Mouse (Mus musculus) liver, adult (tissue): Measurements from ENCODE around the gene Ptch2.

Source experiments
- GATA4 ChIP-seq: IDR thresholded peaks from 2 replicates; pipeline ENCODE4 v1.6.1; 2014; ENCODE audit warnings: mild to moderate bottlenecking, low read length; ENCODE audit not compliant: insufficient replicate concordance

Ptch2 gene

GRCm38 (mm10) chr4:117094626-117095361, 1.1 kb upstream of the Ptch2 start:
- TF ChIP-seq GATA4 = no peak

- peak; percentile 50; the same call in 1 of the 2 replicates for TF ChIP-seq GATA4
Observed at GRCm38 (mm10) chr4:117096666-117097065, 791 bp downstream of the Ptch2 start.

- TF ChIP-seq GATA4 = no peak
Observed at GRCm38 (mm10) chr4:117097969-117098763, 2.3 kb downstream of the Ptch2 start.

GRCm38 (mm10) chr4:117098764-117099036, 2.8 kb downstream of the Ptch2 start:
- no peak for TF ChIP-seq GATA4

GRCm38 (mm10) chr4:117100036-117100435, 4.2 kb downstream of the Ptch2 start:
- no peak for TF ChIP-seq GATA4

GRCm38 (mm10) chr4:117101218-117101617, 5.3 kb downstream of the Ptch2 start:
- TF ChIP-seq GATA4 = no peak

GRCm38 (mm10) chr4:117104672-117105071, 8.8 kb downstream of the Ptch2 start:
- TF ChIP-seq GATA4 = no peak

GRCm38 (mm10) chr4:117105127-117105526, 9.3 kb downstream of the Ptch2 start:
- TF ChIP-seq GATA4 = no peak

- no peak for TF ChIP-seq GATA4
Observed at GRCm38 (mm10) chr4:117107813-117108523, 12.1 kb downstream of the Ptch2 start.

- no peak for TF ChIP-seq GATA4
Observed at GRCm38 (mm10) chr4:117108524-117108849, 12.6 kb downstream of the Ptch2 start.

- no peak for TF ChIP-seq GATA4
Observed at GRCm38 (mm10) chr4:117109330-117109729, 13.5 kb downstream of the Ptch2 start.

GRCm38 (mm10) chr4:117110249-117110648, 14.4 kb downstream of the Ptch2 start:
- no peak for TF ChIP-seq GATA4

- no peak for TF ChIP-seq GATA4
Observed at GRCm38 (mm10) chr4:117110985-117111384, 15.1 kb downstream of the Ptch2 start.

- TF ChIP-seq GATA4 = no peak
Observed at GRCm38 (mm10) chr4:117113237-117113636, 17.4 kb downstream of the Ptch2 start.

- no peak for TF ChIP-seq GATA4
Observed at GRCm38 (mm10) chr4:117115592-117115991, 19.7 kb downstream of the Ptch2 start.

GRCm38 (mm10) chr4:117117931-117118330, 22.1 kb downstream of the Ptch2 start:
- no peak for TF ChIP-seq GATA4
